Mouse (Mus musculus) limb, embryonic 15.5 days (tissue): ENCODE data around the gene Tnpo3. TPM values are rescaled to one million over a fixed set of nuclear protein-coding genes. Genes with fewer than 3 reads are reported as not detected.

ENCODE experiments used
- ATAC-seq: fragments of 200-750 bp; cut with Nextera tagmentation; 2 replicates; pipeline ENCODE4 v1.8.0; 2017; ENCODE audit warnings: low read depth, moderate TSS enrichment; ENCODE audit not compliant: insufficient number of reproducible peaks, low FRiP score, low TSS enrichment
- H3K27ac ChIP-seq: fragments of 300-500 bp; sonication (generic); 2 replicates; pipeline ENCODE4 v1.5.1; 2015; ENCODE audit warnings: moderate library complexity, mild to moderate bottlenecking, inconsistent platforms
- H3K27me3 ChIP-seq: fragments of 300-500 bp; sonication (generic); 2 replicates; pipeline ENCODE4 v1.6.1; 2015; ENCODE audit warnings: inconsistent platforms
- H3K36me3 ChIP-seq: fragments of 300-500 bp; sonication (generic); 2 replicates; pipeline ENCODE4 v1.6.1; 2015; ENCODE audit warnings: inconsistent platforms
- H3K4me1 ChIP-seq: fragments of 300-500 bp; sonication (generic); 2 replicates; pipeline ENCODE4 v1.6.1; 2015; ENCODE audit warnings: inconsistent platforms
- H3K4me2 ChIP-seq: fragments of 300-500 bp; sonication (generic); 2 replicates; pipeline ENCODE4 v1.6.1; 2015; ENCODE audit warnings: mild to moderate bottlenecking, inconsistent platforms
- H3K4me3 ChIP-seq: fragments of 300-500 bp; sonication (generic); 2 replicates; pipeline ENCODE4 v1.5.1; 2015; ENCODE audit warnings: mild to moderate bottlenecking, inconsistent platforms
- H3K9ac ChIP-seq: fragments of 300-500 bp; sonication (generic); 2 replicates; pipeline ENCODE4 v1.6.1; 2015; ENCODE audit warnings: inconsistent platforms
- H3K9me3 ChIP-seq: fragments of 300-500 bp; sonication (generic); 2 replicates; pipeline ENCODE4 v1.6.1; 2016; ENCODE audit warnings: inconsistent platforms
- WGBS: fragments of 180-500 bp; shearing (Covaris S2); methylation state at CpG from one replicate; pipeline ENCODE4 v1.1.7; 2015; 5-methylcytosine and 5-hydroxymethylcytosine counted together
- polyA plus RNA-seq: library from polyadenylated mRNA; unstranded; fragments of >200 nt; fragmentation: Nextera tagmentation; extraction: Ambion mirVana; gene quantifications from 2 replicates; pipeline ENCODE4 v1.2.1, GENCODE M21; 2015

The Tnpo3 gene
- polyA plus RNA-seq, result 80.0 and 82.2 TPM in 2 replicates

GRCm38 (mm10) chr6:29609111-29610019, at the start of gene Tnpo3:
TSS of gene Tnpo3 (minus strand) at chr6:29609887.
- Histone ChIP-seq H3K9me3 (no peaks in the 10 kb centered on the region), H3K4me2 (peak within 1 kb of the TSS; percentile 63), H3K9ac (peak within 1 kb of the TSS; percentile 92), H3K36me3 (no peaks in the 10 kb centered on the region), H3K4me1 (0 out of 2 replicates have a peak, but pooled peaks cover 6% of the 10 kb centered on the region), H3K4me3 (peak within 1 kb of the TSS; percentile 86), H3K27me3 (no peaks in the 10 kb centered on the region), H3K27ac (peak within 1 kb of the TSS; percentile 93)
- ATAC-seq, result peak; percentile 88
- under 1% methylated on average over 67 of the region's 67 CpGs for WGBS

- Histone ChIP-seq H3K27me3 (no peaks in the 10 kb centered on the region), H3K4me3 (no peak overlapping the region), H3K9me3 (no peaks in the 10 kb centered on the region), H3K4me1 (no peaks in the 10 kb centered on the region), H3K4me2 (no peak overlapping the region), H3K27ac (no peak overlapping the region), H3K36me3 (no peaks in the 10 kb centered on the region), H3K9ac (no peak overlapping the region)
- ATAC-seq, result no peak
- WGBS, result 91% methylated on average over 3 of the region's 3 CpGs
These were observed 49.2 kb upstream of the Tnpo3 start for GRCm38 (mm10) chr6:29658626-29659475.

DNA sequence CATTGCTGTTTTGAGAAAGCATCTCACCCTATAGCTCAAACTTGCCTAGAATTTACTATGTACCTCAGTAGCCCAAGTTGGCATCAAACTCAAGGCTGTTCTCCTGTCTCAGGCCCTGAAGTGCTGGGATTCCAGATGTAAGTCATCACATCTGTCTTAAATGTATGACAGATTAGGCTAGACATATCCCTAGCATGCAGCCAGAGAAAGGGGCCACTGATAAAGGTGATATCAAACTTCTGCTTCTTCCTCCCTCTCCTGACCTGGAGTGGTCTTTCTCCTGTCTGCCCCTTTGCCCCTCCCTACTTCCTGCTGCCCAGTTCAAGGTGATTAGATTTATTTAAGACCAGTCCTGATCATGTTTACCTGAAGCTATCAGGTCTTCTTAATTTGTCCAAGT, 43.6 kb upstream of the Tnpo3 start:
- H3K9ac ChIP-seq, result no peak overlapping the region
- H3K27ac ChIP-seq, result no peak overlapping the region
- no peak overlapping the region for H3K4me3 ChIP-seq
- no peaks in the 10 kb centered on the region for H3K4me1 ChIP-seq
- H3K27me3 ChIP-seq, result no peaks in the 10 kb centered on the region
- no peak overlapping the region for H3K4me2 ChIP-seq
- no peaks in the 10 kb centered on the region for H3K9me3 ChIP-seq
- no peaks in the 10 kb centered on the region for H3K36me3 ChIP-seq
- no peak for ATAC-seq

- no peak for ATAC-seq
- 66% methylated on average over 10 of the region's 10 CpGs for WGBS
These were observed 40.5 kb upstream of the Tnpo3 start for GRCm38 (mm10) chr6:29650170-29650549.

GRCm38 (mm10) chr6:29649494-29650169, 39.9 kb upstream of the Tnpo3 start:
- H3K9me3 ChIP-seq, result no peaks in the 10 kb centered on the region
- WGBS, result 34% methylated on average over 14 of the region's 14 CpGs
- H3K27ac ChIP-seq, result no peak overlapping the region
- no peaks in the 10 kb centered on the region for H3K36me3 ChIP-seq
- no peak overlapping the region for H3K4me3 ChIP-seq
- H3K4me1 ChIP-seq, result no peaks in the 10 kb centered on the region
- H3K9ac ChIP-seq, result no peak overlapping the region
- no peak overlapping the region for H3K4me2 ChIP-seq
- H3K27me3 ChIP-seq, result no peaks in the 10 kb centered on the region
- 0 out of 2 replicates have a peak, but pooled peaks have one; percentile 65 for ATAC-seq

More at GRCm38 (mm10) chr6:29650170-29650549, 40.5 kb upstream of the Tnpo3 start:
- no peak overlapping the region for H3K4me3 ChIP-seq
- no peaks in the 10 kb centered on the region for H3K27me3 ChIP-seq
- H3K27ac ChIP-seq, result no peak overlapping the region
- no peaks in the 10 kb centered on the region for H3K36me3 ChIP-seq
- no peaks in the 10 kb centered on the region for H3K4me1 ChIP-seq
- H3K9me3 ChIP-seq, result no peaks in the 10 kb centered on the region
- H3K9ac ChIP-seq, result no peak overlapping the region
- H3K4me2 ChIP-seq, result no peak overlapping the region

- Histone ChIP-seq H3K4me3 (no peak overlapping the region), H3K36me3 (no peaks in the 10 kb centered on the region), H3K4me1 (peaks cover 4% of the 10 kb centered on the region; the same call in 1 of the 2 replicates), H3K4me2 (no peak overlapping the region), H3K27ac (no peak overlapping the region), H3K9ac (no peak overlapping the region), H3K9me3 (no peaks in the 10 kb centered on the region), H3K27me3 (peaks cover 5% of the 10 kb centered on the region; the same call in 1 of the 2 replicates)
- 87% methylated on average over 4 of the region's 4 CpGs for WGBS
- ATAC-seq, result no peak
These were observed 32.1 kb upstream of the Tnpo3 start for GRCm38 (mm10) chr6:29641816-29642215.

GRCm38 (mm10) chr6:29639580-29640419, 30.1 kb upstream of the Tnpo3 start:
- H3K27me3 ChIP-seq, result peaks cover 5% of the 10 kb centered on the region; the same call in 1 of the 2 replicates
- no peak overlapping the region for H3K4me2 ChIP-seq
- no peaks in the 10 kb centered on the region for H3K36me3 ChIP-seq
- 37% methylated on average over 7 of the region's 7 CpGs for WGBS
- H3K9me3 ChIP-seq, result no peaks in the 10 kb centered on the region
- ATAC-seq, result no peak
- H3K27ac ChIP-seq, result no peak overlapping the region
- no peak overlapping the region for H3K9ac ChIP-seq
- peaks cover 4% of the 10 kb centered on the region; the same call in 1 of the 2 replicates for H3K4me1 ChIP-seq
- H3K4me3 ChIP-seq, result no peak overlapping the region

DNA sequence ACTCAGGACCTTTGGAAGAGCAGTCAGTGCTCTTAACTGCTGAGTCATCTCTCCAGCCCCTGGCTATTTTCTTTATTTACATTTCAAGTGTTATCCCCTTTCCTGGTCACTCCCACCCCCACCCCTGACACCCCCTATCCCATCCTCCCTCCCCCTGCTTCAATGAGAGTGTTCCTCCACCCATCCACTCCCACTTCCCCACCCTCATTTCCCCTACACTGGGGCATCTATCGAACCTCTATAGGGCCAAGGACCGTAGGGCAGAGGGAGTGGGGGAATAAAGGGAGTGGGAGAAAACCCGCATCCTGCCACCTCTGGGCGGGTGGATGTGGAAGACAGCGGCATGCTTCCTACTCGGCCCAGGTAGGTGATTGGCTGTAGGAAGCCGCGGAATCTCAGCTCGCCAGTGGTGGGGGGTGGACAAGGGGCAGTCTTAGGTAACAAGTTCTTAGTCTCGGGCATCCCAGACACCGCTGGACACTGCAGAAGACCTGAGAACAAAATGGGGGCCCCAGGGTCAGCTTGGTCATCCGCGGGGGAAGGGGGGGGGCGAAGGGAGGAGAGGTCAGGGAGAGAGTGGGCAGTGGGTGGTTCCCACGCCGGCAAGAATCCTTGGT, 29.3 kb upstream of the Tnpo3 start:
- Histone ChIP-seq H3K4me3 (no peak overlapping the region), H3K36me3 (no peaks in the 10 kb centered on the region), H3K27ac (no peak overlapping the region), H3K4me1 (peaks cover 4% of the 10 kb centered on the region; the same call in 1 of the 2 replicates), H3K4me2 (no peak overlapping the region), H3K9ac (no peak overlapping the region), H3K9me3 (no peaks in the 10 kb centered on the region), H3K27me3 (peaks cover 5% of the 10 kb centered on the region; the same call in 1 of the 2 replicates)
- no peak for ATAC-seq
- WGBS, result 7% methylated on average over 16 of the region's 16 CpGs

DNA sequence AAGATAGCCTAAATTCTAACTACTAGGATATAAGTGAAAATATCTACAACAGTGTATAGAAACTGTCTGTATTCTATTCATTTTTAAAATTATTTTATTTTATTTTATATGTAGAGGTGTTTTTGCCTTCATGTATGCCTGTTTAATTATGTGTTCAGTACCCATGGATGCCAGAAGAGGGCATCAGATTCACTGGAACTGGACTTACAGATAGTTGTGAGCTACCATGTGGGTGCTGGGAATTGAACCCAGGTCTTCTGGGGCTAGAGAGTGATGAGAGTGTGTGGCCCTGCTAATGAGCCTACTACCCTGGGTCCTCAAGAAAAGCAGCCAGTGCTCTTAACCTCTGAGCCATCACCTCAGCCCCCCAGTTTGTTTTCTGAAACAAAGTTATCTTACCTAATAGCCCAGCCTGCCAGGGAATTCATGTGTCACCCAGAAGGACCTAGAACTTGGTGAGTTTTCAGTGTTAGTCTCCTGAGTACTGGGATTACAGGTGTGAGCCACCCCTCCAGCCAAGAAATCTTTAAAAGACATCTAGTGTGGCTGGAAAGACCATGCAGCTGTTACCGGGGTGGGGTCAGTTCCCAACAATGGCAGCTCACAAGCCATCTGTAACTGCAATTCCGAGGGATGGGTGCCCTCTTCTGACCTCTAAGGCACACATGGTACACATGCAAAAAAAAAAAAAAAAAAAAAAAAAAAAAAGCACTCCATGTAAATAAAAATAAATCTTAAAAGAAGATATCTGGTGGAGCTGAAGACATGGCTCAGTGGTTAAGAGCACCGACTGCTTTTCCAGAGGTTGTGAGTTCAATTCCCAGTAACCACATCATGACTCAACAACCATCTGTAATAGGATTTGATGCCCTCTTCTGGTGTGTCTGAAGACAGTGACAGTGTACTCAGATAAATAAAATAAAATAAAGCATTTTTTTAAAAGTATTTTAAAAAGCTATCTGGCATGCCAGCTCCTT, 28.0 kb upstream of the Tnpo3 start:
- Histone ChIP-seq H3K36me3 (no peaks in the 10 kb centered on the region), H3K27me3 (peaks cover 6% of the 10 kb centered on the region), H3K9ac (no peak overlapping the region), H3K27ac (no peak overlapping the region), H3K4me2 (no peak overlapping the region), H3K4me1 (peaks cover 4% of the 10 kb centered on the region; the same call in 1 of the 2 replicates), H3K4me3 (no peak overlapping the region), H3K9me3 (no peaks in the 10 kb centered on the region)
- no peak for ATAC-seq
- 66% methylated on average over 3 of the region's 3 CpGs for WGBS
